Mouse (Mus musculus): ENCODE results near the gene Acsbg1.

Acsbg1 gene

DNA sequence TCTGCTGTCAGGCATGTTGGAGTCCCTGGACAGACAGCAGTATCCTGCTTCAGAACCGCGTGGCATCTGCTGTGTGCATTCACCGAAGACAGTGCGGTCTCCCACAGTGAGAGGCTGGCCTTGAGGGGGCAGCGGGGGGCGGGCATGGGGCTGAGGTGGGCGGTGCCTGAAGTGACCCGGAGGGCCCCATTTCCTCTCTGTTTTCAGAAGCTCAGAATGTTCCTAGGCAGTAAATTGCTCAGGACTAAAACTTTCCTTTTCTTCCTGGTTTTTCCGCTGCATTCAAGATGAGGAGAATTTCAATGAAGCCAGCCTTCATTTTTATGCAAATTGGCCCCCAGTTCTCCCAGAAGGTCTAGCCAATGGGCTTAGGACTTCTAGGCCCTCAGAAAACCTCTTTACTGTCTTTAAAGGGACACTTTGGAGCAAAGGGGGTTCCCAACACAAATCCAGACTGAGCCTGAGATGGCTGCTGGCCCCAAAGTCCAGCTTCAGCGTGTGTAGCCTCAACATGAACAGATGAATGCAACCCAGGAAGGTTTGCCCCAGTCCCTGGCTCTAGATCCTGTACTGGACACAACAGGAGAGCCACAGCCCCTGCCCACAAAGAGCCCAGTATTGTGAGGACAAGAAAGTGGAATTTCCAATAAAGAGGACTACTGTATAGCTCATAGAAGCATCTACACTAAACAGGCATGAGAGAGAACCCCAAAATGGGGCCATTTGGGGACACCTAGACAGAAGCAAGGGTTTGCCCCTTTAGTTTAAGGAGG is at the start of gene Acsbg1:
TSS of gene Acsbg1 (minus strand) at position 266 of the 773 bp plus-strand sequence.
- DNase-seq (ENCODE audit: low spot score): peak; percentile 37

- DNase-seq (ENCODE audit: low spot score): no peak
Measured at GRCm38 (mm10) chr9:54708085-54708484, 46.4 kb upstream of the Acsbg1 start.

GRCm38 (mm10) chr9:54707288-54707999 is 45.8 kb upstream of the Acsbg1 start:
- DNase-seq (ENCODE audit: low spot score): peak; percentile 43

GRCm38 (mm10) chr9:54705561-54705960 is 43.9 kb upstream of the Acsbg1 start:
- DNase-seq (ENCODE audit: low spot score): no peak

- DNase-seq (ENCODE audit: low spot score): no peak
Measured at GRCm38 (mm10) chr9:54704361-54704760, 42.7 kb upstream of the Acsbg1 start.

- no peak for DNase-seq (ENCODE audit: low spot score)
Measured at GRCm38 (mm10) chr9:54702581-54702980, 40.9 kb upstream of the Acsbg1 start.

DNA sequence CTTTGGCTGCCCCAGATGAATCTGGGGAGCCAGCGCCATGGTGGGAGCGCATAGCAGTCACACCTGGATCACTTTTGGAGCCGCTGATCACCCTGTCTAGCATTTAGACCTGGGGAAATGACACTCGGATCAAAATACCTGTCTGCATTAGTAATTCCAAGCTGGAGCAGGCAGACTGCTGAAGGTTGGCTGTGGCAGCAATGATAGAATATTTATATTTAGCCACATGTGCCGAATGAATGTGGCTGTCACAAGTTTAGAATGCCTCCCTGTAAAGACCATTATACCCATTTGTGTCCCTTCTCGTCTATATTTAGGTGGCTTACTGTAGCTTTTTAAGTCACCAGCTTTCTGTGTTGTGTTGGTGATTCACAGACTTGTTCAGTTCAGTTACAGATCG is 39.1 kb upstream of the Acsbg1 start:
- no peak for DNase-seq (ENCODE audit: low spot score)

GRCm38 (mm10) chr9:54700174-54700475 is 38.5 kb upstream of the Acsbg1 start:
- DNase-seq (ENCODE audit: low spot score): no peak

DNA sequence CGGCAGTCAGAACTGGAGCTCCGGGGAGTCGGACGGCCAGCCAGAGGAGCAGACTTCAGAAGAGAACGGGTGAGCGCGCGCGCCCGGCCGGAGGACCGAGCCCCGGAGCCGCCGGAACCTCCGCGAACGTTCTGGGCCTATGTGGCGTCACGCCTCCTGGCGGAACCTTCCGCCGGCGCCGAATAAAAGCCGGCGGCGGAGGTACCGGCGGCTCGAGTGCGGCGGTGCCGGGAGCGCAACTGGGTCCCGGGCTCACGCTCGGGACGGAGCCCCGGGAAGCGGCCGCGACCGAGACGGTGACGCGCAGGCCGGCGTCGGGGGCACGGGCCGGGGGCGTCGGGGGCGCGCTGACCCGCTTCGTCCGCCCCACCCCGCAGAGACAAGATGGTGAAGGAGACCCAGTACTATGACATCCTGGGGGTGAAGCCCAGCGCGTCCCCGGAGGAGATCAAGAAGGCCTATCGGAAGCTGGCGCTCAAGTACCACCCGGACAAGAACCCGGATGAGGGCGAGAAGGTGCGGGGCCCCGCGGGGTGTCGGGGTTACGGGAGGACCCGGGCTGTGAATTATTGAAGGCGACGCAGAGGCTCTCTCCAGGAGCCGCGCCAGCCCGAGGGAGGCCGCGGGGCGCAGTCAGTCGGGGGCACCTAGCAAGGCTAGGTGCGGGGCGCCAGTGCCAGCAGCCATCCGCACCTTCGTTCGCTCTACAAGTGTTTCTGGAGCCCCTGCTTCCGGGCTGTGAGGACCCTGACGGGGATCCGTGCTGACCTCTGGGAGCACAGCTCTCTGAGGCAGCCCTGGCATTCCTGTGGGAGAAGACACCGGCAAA is 37.9 kb upstream of the Acsbg1 start:
- DNase-seq (ENCODE audit: low spot score): peak; percentile 71

- no peak for DNase-seq (ENCODE audit: low spot score)
Measured at GRCm38 (mm10) chr9:54699087-54699344, 37.3 kb upstream of the Acsbg1 start.

DNA sequence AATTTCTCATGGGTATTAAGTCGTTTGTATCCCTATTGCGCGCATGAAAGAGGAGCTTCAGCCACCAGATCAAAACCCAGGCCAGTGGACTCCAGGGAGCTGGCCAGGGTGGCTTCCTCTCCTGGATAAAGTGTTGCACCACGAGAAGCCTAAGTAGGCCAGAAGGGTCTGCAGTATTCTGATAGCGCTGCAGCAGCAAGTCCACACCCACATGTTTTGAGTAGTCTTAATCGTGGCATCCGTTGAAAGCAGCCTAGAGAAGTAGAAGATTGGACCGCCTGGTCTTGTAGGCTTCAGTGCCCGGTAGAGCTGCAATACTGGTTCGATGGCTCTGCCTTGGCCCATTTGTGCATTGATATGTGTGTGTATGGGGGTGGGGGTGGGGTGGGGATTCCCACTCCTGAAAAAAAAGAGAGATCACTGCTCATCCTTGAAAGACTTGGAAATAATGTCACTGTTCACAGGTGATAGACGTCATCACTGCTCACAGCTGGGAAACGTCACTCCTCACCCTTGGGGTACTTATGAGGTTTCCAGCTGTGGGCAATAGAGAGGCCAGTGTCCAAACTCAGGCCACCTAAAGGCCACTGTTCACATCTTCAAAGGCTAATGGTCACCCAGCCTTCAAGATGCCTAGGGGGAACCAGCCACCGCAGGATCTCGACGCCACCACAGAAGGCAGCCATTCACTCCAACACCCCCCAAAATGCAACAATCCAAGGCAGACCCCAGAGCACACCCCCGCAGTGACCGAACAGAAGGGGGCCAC is 36.8 kb upstream of the Acsbg1 start, which contains the start of gene Dnaja4:
TSS of gene Dnaja4 (plus strand) at position 556 of the 769 bp plus-strand sequence.
- DNase-seq (ENCODE audit: low spot score): no peak

GRCm38 (mm10) chr9:54691241-54691805 is 29.7 kb upstream of the Acsbg1 start:
- peak; percentile 47 for DNase-seq (ENCODE audit: low spot score)

GRCm38 (mm10) chr9:54690697-54691096 is 29.0 kb upstream of the Acsbg1 start:
- peak; percentile 41 for DNase-seq (ENCODE audit: low spot score)

GRCm38 (mm10) chr9:54689446-54689845 is 27.8 kb upstream of the Acsbg1 start:
- DNase-seq (ENCODE audit: low spot score): no peak

GRCm38 (mm10) chr9:54687246-54688236 is 25.9 kb upstream of the Acsbg1 start:
- DNase-seq (ENCODE audit: low spot score): no peak

DNA sequence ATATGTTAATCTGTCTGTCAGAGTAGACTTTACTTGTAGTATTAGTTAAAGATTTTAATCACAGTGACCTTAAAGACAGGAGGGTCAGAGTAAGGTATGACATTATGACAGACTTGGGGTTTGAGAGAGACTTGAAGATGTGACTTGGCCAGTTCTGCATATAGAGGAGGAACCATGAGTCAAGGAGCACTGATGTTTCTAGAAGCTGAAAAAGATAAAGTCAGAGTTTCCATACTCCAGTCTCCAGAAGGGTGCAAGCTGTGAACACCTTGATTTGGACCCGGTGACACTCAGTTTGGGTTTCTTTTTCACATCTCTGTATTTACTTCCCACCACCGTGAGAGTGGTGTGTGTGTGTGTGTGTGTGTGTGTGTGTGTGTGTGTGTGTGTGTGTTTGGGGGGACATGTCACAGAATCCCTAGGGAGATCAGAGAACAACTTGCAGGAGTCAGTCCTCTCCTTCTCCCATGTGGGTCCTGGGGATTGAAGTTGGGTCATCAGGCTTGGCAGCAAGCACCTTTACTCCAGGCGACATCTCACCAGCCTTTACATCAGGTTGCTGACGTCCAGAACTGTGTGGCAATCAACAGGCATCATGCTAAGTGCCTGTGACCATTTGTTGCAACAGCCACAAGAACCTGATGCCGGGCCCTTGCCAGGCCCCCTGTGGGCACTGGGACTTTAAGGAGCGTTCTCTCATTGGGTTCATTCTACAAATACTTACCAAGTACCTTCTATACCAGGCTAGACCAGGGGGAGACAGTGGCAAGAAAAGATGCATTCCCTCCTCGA is 22.3 kb upstream of the Acsbg1 start:
- no peak for DNase-seq (ENCODE audit: low spot score)

- no peak for DNase-seq (ENCODE audit: low spot score)
Measured at GRCm38 (mm10) chr9:54682846-54683245, 21.2 kb upstream of the Acsbg1 start.

- DNase-seq (ENCODE audit: low spot score): peak; percentile 91
Measured at GRCm38 (mm10) chr9:54676531-54676986, 14.9 kb upstream of the Acsbg1 start.

DNA sequence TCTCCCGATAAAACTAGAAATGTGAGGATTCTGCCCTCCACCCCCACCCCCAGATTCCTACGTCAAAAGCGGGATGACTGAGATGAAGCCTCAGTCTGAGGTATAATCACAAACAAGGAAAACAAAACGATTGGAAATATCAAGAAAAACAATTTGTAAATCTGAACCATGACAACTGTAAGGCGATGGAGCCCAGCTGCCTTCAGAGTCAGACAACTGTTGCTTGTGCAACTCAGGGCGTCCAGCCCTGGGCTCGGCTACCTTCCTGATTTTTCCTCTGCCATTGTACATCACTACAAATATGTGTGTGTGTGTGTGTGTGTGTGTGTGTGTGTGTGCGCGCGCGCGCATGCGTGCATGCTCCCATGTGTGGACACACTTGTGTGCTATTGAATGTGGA is 12.2 kb upstream of the Acsbg1 start:
- DNase-seq (ENCODE audit: low spot score): no peak

- DNase-seq (ENCODE audit: low spot score): no peak
Measured at GRCm38 (mm10) chr9:54671962-54672361, 10.3 kb upstream of the Acsbg1 start.

All from retina, embryonic 14.5 days (tissue).